Mouse (Mus musculus) myocyte (in vitro differentiated cells): ENCODE results near the gene Slc35c2. TPM values are rescaled to one million over a fixed set of nuclear protein-coding genes. Genes with fewer than 3 reads are reported as not detected.

Experiments used
- H3K27me3 ChIP-seq: one replicate; pipeline ENCODE4 v1.6.1; 2011; ENCODE audit not compliant: control insufficient read depth, insufficient read depth, insufficient read length
- H3K36me3 ChIP-seq: one replicate; pipeline ENCODE4 v1.6.1; 2011; ENCODE audit not compliant: control insufficient read depth, insufficient read depth
- H3K4me2 ChIP-seq: one replicate; pipeline ENCODE4 v1.6.1; 2011; ENCODE audit warnings: low read depth, control low read depth
- H3K4me3 ChIP-seq: one replicate; pipeline ENCODE4 v1.5.1; 2011; ENCODE audit warnings: mild to moderate bottlenecking, control low read depth, moderate library complexity
- H3K79me2 ChIP-seq: one replicate; pipeline ENCODE4 v1.6.1; 2011; ENCODE audit not compliant: control insufficient read depth, insufficient read depth
- H3ac ChIP-seq: one replicate; pipeline ENCODE4 v1.6.1; 2011; ENCODE audit not compliant: control insufficient read depth, insufficient read length
- CEBPB ChIP-seq: IDR thresholded peaks from 2 replicates; pipeline ENCODE4 v1.6.1; 2011; ENCODE audit warnings: mild to moderate bottlenecking, moderate library complexity; ENCODE audit not compliant: poor library complexity, insufficient read depth, severe bottlenecking
- E2F4 ChIP-seq: IDR thresholded peaks from one replicate; pipeline ENCODE4 v1.6.1; 2011; ENCODE audit warnings: mild to moderate bottlenecking, control low read depth, moderate library complexity; ENCODE audit not compliant: insufficient read depth
- MAX ChIP-seq: IDR thresholded peaks from one replicate; pipeline ENCODE4 v1.6.1; 2011; ENCODE audit warnings: low read depth, mild to moderate bottlenecking, control low read depth
- MYOD1 ChIP-seq, 3 experiments: IDR thresholded peaks; one replicate each; pipeline ENCODE4 v1.6.1; 2011; ENCODE audit warnings: control low read depth in 2 of 3, low read depth in 2 of 3, mild to moderate bottlenecking in 2 of 3, moderate library complexity in 1 of 3; ENCODE audit not compliant: insufficient read length in 2 of 3, control insufficient read depth in 1 of 3
- MYOG ChIP-seq, 3 experiments: IDR thresholded peaks; one replicate each; pipeline ENCODE4 v1.6.1; 2011; ENCODE audit warnings: control low read depth in 2 of 3, low read depth in 2 of 3, mild to moderate bottlenecking in 2 of 3; ENCODE audit not compliant: insufficient read length in 2 of 3, control insufficient read depth in 1 of 3, insufficient read depth in 1 of 3
- POLR2A ChIP-seq: IDR thresholded peaks from one replicate; pipeline ENCODE4 v1.6.1; 2011; ENCODE audit warnings: low read depth, mild to moderate bottlenecking, control low read depth, moderate library complexity; ENCODE audit not compliant: insufficient read length
- POLR2AphosphoS2 ChIP-seq: IDR thresholded peaks from one replicate; pipeline ENCODE4 v1.6.1; 2011; ENCODE audit warnings: low read depth, control low read depth; ENCODE audit not compliant: insufficient read length
- REST ChIP-seq: IDR thresholded peaks from one replicate; pipeline ENCODE4 v1.6.1; 2011; ENCODE audit warnings: mild to moderate bottlenecking, control low read depth, moderate library complexity; ENCODE audit not compliant: insufficient read depth, insufficient read length
- SRF ChIP-seq: IDR thresholded peaks from one replicate; pipeline ENCODE4 v1.6.1; 2011; ENCODE audit warnings: low read depth; ENCODE audit not compliant: control insufficient read depth, insufficient read length
- TCF12 ChIP-seq: IDR thresholded peaks from one replicate; pipeline ENCODE4 v1.6.1; 2011; ENCODE audit warnings: mild to moderate bottlenecking, control low read depth; ENCODE audit not compliant: poor library complexity, insufficient read depth, severe bottlenecking
- TCF3 ChIP-seq: IDR thresholded peaks from one replicate; pipeline ENCODE4 v1.6.1; 2011; ENCODE audit warnings: low read depth, control low read depth; ENCODE audit not compliant: insufficient read length
- USF1 ChIP-seq: IDR thresholded peaks from one replicate; pipeline ENCODE4 v1.6.1; 2011; ENCODE audit warnings: low read depth, mild to moderate bottlenecking, control low read depth, moderate library complexity
- polyA plus RNA-seq: library from polyadenylated mRNA; unstranded; fragments of >200 nt; fragmentation: generic; extraction: Trizol; gene quantifications from one replicate; pipeline ENCODE4 v1.2.1, GENCODE M21; 2012; ENCODE audit warnings: missing spikeins

Slc35c2 gene
- polyA plus RNA-seq, 1 experiment, result 50.3 TPM

GRCm38 (mm10) chr2:165312381-165312780 is 24.7 kb upstream of the Slc35c2 start:
- TF ChIP-seq E2F4 (no peak), MAX (no peak), POLR2AphosphoS2 (no peak), USF1 (no peak), TCF3 (no peak), MYOD1 (IDR thresholded peaks at IDR 0.05; ENCODE audit: control insufficient read depth in 1 of 3, insufficient read length in 2 of 3, low read depth in 2 of 3) (no peak), TCF12 (no peak), CEBPB (no peak), SRF (no peak), REST (no peak), POLR2A (no peak), MYOG (IDR thresholded peaks at IDR 0.05; ENCODE audit: control insufficient read depth in 1 of 3, insufficient read depth in 1 of 3, insufficient read length in 2 of 3, low read depth in 2 of 3) (no peak)
- Histone ChIP-seq H3K27me3 (no peaks in the 10 kb centered on the region), H3K36me3 (peaks cover 4% of the 10 kb centered on the region), H3ac (no peak overlapping the region), H3K4me2 (no peak overlapping the region), H3K4me3 (no peak overlapping the region), H3K79me2 (peaks cover under 1% of the 10 kb centered on the region)

DNA sequence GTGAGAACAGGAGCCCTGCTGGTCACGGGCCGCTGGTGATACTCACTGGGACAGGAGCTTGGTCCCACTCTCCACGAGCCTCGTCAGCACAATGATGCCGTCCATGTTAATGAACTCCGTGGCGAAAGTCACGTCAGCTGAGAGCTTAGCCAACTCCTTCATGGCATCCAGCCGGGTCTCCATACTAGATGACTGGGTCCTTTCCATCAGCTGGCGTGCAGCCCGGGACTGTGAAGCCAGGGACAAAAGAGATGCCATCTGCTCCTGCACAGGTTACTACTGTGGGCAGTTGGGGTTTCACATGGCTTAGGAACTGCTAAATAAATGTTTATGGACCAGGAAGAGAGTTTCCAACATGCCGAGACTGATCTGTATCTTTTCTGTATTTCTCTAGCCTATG is 23.9 kb upstream of the Slc35c2 start:
- H3ac ChIP-seq, result no peak overlapping the region
- no peaks in the 10 kb centered on the region for H3K79me2 ChIP-seq
- H3K4me2 ChIP-seq, result no peak overlapping the region
- H3K36me3 ChIP-seq, result peaks cover 8% of the 10 kb centered on the region
- no peak overlapping the region for H3K4me3 ChIP-seq
- H3K27me3 ChIP-seq, result no peaks in the 10 kb centered on the region
- TF ChIP-seq TCF3 (no peak), TCF12 (no peak), CEBPB (no peak), USF1 (no peak), E2F4 (no peak), MAX (no peak), POLR2AphosphoS2 (no peak), SRF (no peak), MYOG (IDR thresholded peaks at IDR 0.05; ENCODE audit: control insufficient read depth in 1 of 3, insufficient read depth in 1 of 3, insufficient read length in 2 of 3, low read depth in 2 of 3) (no peak), REST (no peak), MYOD1 (IDR thresholded peaks at IDR 0.05; ENCODE audit: control insufficient read depth in 1 of 3, insufficient read length in 2 of 3, low read depth in 2 of 3) (no peak), POLR2A (no peak)

DNA sequence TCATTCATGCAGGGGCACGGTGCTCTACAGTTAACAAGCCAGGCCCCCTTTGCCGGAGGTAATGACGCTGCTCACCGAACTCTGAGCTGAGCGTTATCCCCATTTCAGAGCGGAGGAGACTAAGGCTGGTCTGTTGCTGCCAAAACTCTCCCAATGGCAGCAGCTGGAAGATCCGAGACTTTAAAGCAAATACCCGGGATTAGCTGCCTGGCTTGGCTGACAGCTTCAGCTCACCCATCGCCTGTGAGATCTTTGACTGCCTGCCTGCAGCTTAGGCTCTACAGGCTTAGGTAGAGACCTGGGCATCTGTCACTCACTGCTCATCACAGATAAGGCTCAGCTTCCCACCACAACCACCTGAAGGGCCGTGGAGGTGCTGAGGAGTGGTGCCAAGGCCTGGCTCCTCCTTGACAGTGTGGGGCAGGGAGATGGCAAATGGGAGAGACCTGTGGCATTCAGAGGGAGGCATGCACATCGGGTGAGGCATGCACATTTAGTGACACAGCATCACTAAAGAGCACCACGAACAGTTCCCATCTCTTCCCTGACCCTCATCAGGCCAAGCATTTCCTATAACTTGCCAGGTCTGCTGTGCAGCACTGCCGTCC is 23.3 kb upstream of the Slc35c2 start:
- H3ac ChIP-seq, result no peak overlapping the region
- H3K79me2 ChIP-seq, result no peaks in the 10 kb centered on the region
- no peak for TF ChIP-seq POLR2A
- TF ChIP-seq MYOD1 (IDR thresholded peaks at IDR 0.05; ENCODE audit: control insufficient read depth in 1 of 3, insufficient read length in 2 of 3, low read depth in 2 of 3), result no peak
- no peak for TF ChIP-seq REST
- no peak for TF ChIP-seq TCF12
- H3K4me3 ChIP-seq, result no peak overlapping the region
- H3K4me2 ChIP-seq, result no peak overlapping the region
- H3K27me3 ChIP-seq, result no peaks in the 10 kb centered on the region
- peaks cover 8% of the 10 kb centered on the region for H3K36me3 ChIP-seq

DNA sequence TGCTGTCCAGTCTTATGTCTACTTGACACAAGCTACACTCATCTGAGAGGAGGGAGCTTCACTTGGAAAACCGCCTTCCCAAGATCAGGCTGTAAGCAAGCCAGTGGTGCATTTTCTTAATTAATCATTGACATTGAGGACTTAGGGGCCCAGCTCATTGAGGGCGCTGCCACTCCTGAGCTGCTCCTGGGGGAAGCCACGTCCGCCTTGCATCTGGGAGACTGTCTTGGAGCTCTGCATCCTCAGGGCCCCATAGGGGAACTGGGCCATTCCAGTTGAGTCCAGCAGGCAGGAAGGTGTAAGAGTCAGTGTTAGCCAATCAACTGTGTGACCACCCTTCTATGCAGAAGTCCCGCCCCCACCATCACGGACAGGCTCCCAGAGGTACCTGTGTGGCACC is 20.1 kb upstream of the Slc35c2 start:
- H3ac ChIP-seq, result no peak overlapping the region
- H3K4me2 ChIP-seq, result no peak overlapping the region
- peaks cover 4% of the 10 kb centered on the region for H3K36me3 ChIP-seq
- TF ChIP-seq E2F4 (no peak), CEBPB (no peak), REST (no peak), USF1 (no peak), POLR2A (no peak), MAX (no peak), SRF (no peak), TCF3 (no peak), MYOD1 (IDR thresholded peaks at IDR 0.05; ENCODE audit: control insufficient read depth in 1 of 3, insufficient read length in 2 of 3, low read depth in 2 of 3) (no peak)
- no peaks in the 10 kb centered on the region for H3K27me3 ChIP-seq
- H3K79me2 ChIP-seq, result no peaks in the 10 kb centered on the region
- no peak overlapping the region for H3K4me3 ChIP-seq

- Histone ChIP-seq H3K4me2 (no peak overlapping the region), H3K27me3 (no peaks in the 10 kb centered on the region), H3K4me3 (no peak overlapping the region), H3K36me3 (peaks cover 4% of the 10 kb centered on the region), H3ac (no peak overlapping the region), H3K79me2 (no peaks in the 10 kb centered on the region)
- TF ChIP-seq REST (no peak), CEBPB (no peak), USF1 (no peak), E2F4 (no peak), MYOG (IDR thresholded peaks at IDR 0.05; ENCODE audit: control insufficient read depth in 1 of 3, insufficient read depth in 1 of 3, insufficient read length in 2 of 3, low read depth in 2 of 3) (no peak), POLR2AphosphoS2 (no peak), MAX (no peak), POLR2A (no peak), SRF (no peak), MYOD1 (IDR thresholded peaks at IDR 0.05; ENCODE audit: control insufficient read depth in 1 of 3, insufficient read length in 2 of 3, low read depth in 2 of 3) (no peak), TCF12 (no peak), TCF3 (no peak)
These were observed 17.8 kb upstream of the Slc35c2 start for GRCm38 (mm10) chr2:165305438-165305837.
